Comparison of ENCODE assay signal across 8 mouse cellular contexts in genomic region chr14:105920395-105921216, GRCm38 (mm10). TPM values are rescaled to one million over a fixed set of nuclear protein-coding genes. Genes with fewer than 3 reads are reported as not detected.
A peak's percentile ranks its signal among the peaks of the same experiment; 100 is the strongest.
DNase-seq lines count a peak whose midpoint lies in the region; ATAC-seq lines count a peak whose summit lies in the region.

No protein-coding gene starts in this region.

- no peaks in the 10 kb centered on the region for H3K9me3 ChIP-seq in forebrain, embryonic 11.5 days (ENCODE audit: control insufficient read depth, low read length)
- no peaks in the 10 kb centered on the region for H3K9me3 ChIP-seq in intestine, embryonic 16.5 days (ENCODE audit: control insufficient read depth, low read length)
- H3K9me3 ChIP-seq in midbrain, embryonic 15.5 days = no peaks in the 10 kb centered on the region

- peak; percentile 69 for ATAC-seq in forebrain, embryonic 11.5 days (replicated peaks; ENCODE audit: low FRiP score)
- no peak for ATAC-seq in intestine, embryonic 16.5 days
- ATAC-seq in midbrain, embryonic 15.5 days (replicated peaks) = peak; percentile 51; the same call in 1 of the 2 replicates
- ATAC-seq in cerebellum, adult (ENCODE audit: insufficient number of reproducible peaks, low FRiP score, low TSS enrichment) = no peak

- H3K4me2 ChIP-seq in forebrain, embryonic 11.5 days (ENCODE audit: low read depth, low read length, severe bottlenecking) = peak overlapping the region; percentile 52
- H3K4me2 ChIP-seq in intestine, embryonic 16.5 days (ENCODE audit: low read depth, low read length) = 0 out of 2 replicates have a peak overlapping the region, but pooled peaks have one; percentile 3
- H3K4me2 ChIP-seq in midbrain, embryonic 15.5 days = peak overlapping the region; percentile 46

- H3K4me3 ChIP-seq in forebrain, embryonic 11.5 days (ENCODE audit: low read depth, low read length) = peak overlapping the region; percentile 16
- H3K4me3 ChIP-seq in intestine, embryonic 16.5 days (ENCODE audit: low read length) = no peak overlapping the region
- peak overlapping the region; percentile 15 for H3K4me3 ChIP-seq in midbrain, embryonic 15.5 days

- DNase-seq in kidney, adult 9 months = peak; percentile 20
- no peak for DNase-seq in kidney, adult 18-20 months
- DNase-seq in forebrain, embryonic 11.5 days (ENCODE audit: low spot score) = peak; percentile 80
- DNase-seq in thymus, postnatal 10 days (ENCODE audit: low spot score in 2 of 2) = no peak
- no peak for DNase-seq in left cerebral cortex, adult 18-20 months (ENCODE audit: low spot score in 2 of 2)

- H3K27me3 ChIP-seq in forebrain, embryonic 11.5 days (ENCODE audit: control insufficient read depth, insufficient read depth, low read length) = 0 out of 2 replicates have a peak, but pooled peaks cover 2% of the 10 kb centered on the region
- H3K27me3 ChIP-seq in intestine, embryonic 16.5 days (replicated peaks; ENCODE audit: control insufficient read depth, insufficient read depth, low read length) = no peaks in the 10 kb centered on the region
- H3K27me3 ChIP-seq in midbrain, embryonic 15.5 days (replicated peaks) = peaks cover 6% of the 10 kb centered on the region

- H3K4me1 ChIP-seq in forebrain, embryonic 11.5 days (replicated peaks; ENCODE audit: control insufficient read depth, insufficient read depth, low read length) = peaks cover 13% of the 10 kb centered on the region; the same call in 1 of the 2 replicates
- peaks cover 11% of the 10 kb centered on the region for H3K4me1 ChIP-seq in intestine, embryonic 16.5 days (ENCODE audit: control insufficient read depth, insufficient read depth, low read length)
- H3K4me1 ChIP-seq in midbrain, embryonic 15.5 days = peaks cover 14% of the 10 kb centered on the region

- WGBS in forebrain, embryonic 11.5 days = 2% methylated on average over 23 of the region's 23 CpGs
- 32% methylated on average over 23 of the region's 23 CpGs for WGBS in intestine, embryonic 16.5 days
- WGBS in midbrain, embryonic 15.5 days = 2% methylated on average over 23 of the region's 23 CpGs

- no peak overlapping the region for H3K27ac ChIP-seq in forebrain, embryonic 11.5 days (ENCODE audit: low read depth, low read length)
- peak overlapping the region; percentile 31; the same call in 1 of the 2 replicates for H3K27ac ChIP-seq in intestine, embryonic 16.5 days (ENCODE audit: low read length)
- 0 out of 2 replicates have a peak overlapping the region, but pooled peaks have one; percentile 20 for H3K27ac ChIP-seq in midbrain, embryonic 15.5 days

- H3K36me3 ChIP-seq in forebrain, embryonic 11.5 days (ENCODE audit: control insufficient read depth, insufficient read depth, low read length) = no peaks in the 10 kb centered on the region
- H3K36me3 ChIP-seq in intestine, embryonic 16.5 days (ENCODE audit: control insufficient read depth, insufficient read depth, low read length) = no peaks in the 10 kb centered on the region
- H3K36me3 ChIP-seq in midbrain, embryonic 15.5 days (replicated peaks) = no peaks in the 10 kb centered on the region

- peak overlapping the region; percentile 17; the same call in 1 of the 2 replicates for H3K9ac ChIP-seq in forebrain, embryonic 11.5 days (ENCODE audit: low read length)
- no peak overlapping the region for H3K9ac ChIP-seq in intestine, embryonic 16.5 days (ENCODE audit: low read depth, low read length)
- 0 out of 2 replicates have a peak overlapping the region, but pooled peaks have one; percentile 6 for H3K9ac ChIP-seq in midbrain, embryonic 15.5 days

RNA-seq across cellular contexts. Expression of gene Spry2, which starts 24.0 kb away (rescaled TPM):
- polyA plus RNA-seq in forebrain, embryonic 11.5 days (2014; fragmentation: Nextera tagmentation; extraction: Ambion mirVana) = 22.2 and 24.4 TPM in 2 replicates
- 29.4 and 35.5 TPM in 2 replicates for polyA plus RNA-seq in intestine, embryonic 16.5 days (2015; fragmentation: Nextera tagmentation; extraction: Ambion mirVana)
- 24.2 and 25.1 TPM in 2 replicates for polyA plus RNA-seq in midbrain, embryonic 15.5 days (2015; fragmentation: Nextera tagmentation; extraction: Ambion mirVana)
- total RNA-seq in left cerebral cortex, adult 18-20 months (2021) = 100 to 1,000 TPM; 101 to 110 TPM

Comparison
In these comparisons a context has a peak if more than half of its experiments do, and no peak if none do; other contexts are left out.
1. DNase-seq: peak in kidney, adult 9 months (single experiment) and forebrain, embryonic 11.5 days (single experiment); none in kidney, adult 18-20 months (single experiment), thymus, postnatal 10 days (0 of 2) and left cerebral cortex, adult 18-20 months (0 of 2).
2. ATAC-seq: peak in forebrain, embryonic 11.5 days (single experiment) and midbrain, embryonic 15.5 days (single experiment); none in intestine, embryonic 16.5 days (single experiment) and cerebellum, adult (single experiment).
3. Peak in every context shown above with its lines, with median percentiles within 50 percentile points of each other: H3K4me2 ChIP-seq.